Mouse (Mus musculus) neural tube, embryonic 10.5 days (tissue): ENCODE measurements around the gene Capza2.

Experiments
- DNase-seq: peaks from one replicate; pipeline ENCODE4 v3.0.0-alpha.2; 2017; ENCODE audit warnings: low spot score; ENCODE audit errors: extremely low spot score

Capza2 gene

GRCm38 (mm10) chr6:17635615-17636284 lies at the start of gene Capza2:
Gene Capza2 (plus strand): TSS chr6:17636234.
- DNase-seq, result no peak

DNA sequence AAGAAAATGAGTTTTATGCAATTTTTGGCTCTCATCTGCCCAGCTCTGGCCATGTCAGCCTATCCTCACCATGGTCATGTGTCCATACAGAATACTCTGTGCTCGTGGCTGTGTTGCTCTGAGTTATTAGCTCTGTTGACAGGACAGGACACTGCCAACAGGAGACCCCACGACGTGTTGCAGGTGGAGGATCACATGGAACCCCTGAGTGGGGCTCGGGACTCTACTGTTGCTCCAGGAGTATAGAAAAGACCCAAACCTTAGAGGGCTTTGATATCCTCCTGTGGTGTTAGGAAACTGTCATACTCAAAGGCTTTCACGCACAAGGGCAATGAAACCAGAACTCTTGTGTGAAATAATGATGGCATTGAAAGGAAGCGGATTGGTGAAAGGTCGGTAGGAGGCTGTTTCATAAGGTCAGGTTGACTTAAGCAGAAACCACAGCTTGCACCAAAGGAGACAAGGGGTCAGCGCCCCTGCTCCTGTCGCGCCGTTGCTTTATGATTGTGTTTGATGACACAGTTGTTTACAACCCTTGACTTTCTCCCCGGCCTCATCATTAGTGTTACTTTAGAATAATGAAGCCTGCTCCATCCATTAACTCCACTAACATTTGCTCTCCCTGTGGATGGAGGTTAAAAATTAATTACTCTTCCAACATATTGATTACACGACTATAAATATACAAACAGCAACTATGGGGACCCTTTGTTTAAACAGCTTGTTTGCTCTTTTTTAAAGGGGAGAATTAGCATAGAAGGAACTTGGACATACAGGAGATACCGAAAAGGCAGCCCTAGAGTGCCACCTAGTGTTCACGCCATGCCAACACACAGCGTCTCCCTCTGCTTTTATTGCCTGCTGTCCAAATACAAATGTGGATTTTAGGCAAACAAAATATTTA lies 46.7 kb upstream of the Capza2 start:
- DNase-seq, result peak; percentile 73

DNA sequence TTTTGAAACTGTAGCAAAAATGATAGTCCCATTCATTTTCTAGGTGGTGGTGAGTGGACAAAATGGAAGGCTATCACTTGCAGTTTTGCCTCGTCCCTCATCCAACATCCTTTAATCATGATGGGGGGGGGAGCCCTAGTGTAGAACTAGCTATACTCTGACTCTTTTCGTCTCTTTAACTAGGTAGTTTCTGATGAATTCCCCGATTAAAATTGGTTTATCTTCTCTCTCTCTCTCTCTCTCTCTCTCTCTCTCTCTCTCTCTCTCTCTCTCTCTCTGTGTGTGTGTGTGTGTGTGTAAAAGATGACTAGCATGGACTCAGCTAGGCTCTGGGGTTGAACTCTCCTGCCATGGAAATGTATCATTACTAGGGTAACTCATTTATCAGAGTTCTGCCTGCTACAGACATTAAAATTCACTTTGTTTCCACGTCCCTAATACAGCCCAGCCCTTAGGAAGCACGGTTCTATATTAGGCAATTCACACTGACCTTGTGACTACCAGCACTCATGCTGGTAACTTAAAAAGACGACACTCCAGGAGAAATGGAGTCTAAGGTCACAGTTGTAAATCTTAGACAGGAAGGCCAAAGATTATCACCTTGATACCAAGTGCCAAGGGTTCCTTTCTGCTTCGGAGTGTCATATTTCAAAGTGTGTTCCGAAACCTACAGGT lies 45.9 kb upstream of the Capza2 start:
- DNase-seq, result no peak

DNA sequence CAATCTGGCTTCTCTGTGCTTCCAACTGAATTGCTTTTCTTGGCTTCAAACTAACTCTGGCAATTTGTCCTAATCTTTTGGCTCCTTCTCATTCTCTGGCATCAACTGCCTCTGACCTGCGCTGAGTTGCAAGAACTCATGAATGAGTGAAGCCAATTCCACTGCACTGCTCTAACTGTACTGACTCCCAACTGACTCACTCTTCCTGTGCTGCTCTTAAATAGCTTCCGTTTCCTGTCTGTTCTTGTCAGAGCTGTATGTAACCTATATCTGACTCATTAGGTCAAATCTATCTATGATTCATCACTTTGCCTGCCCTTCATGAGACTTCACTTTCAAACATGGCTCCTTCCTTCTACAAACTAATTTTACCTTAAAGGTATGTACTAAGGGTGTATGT lies 42.1 kb upstream of the Capza2 start:
- DNase-seq, result no peak

DNA sequence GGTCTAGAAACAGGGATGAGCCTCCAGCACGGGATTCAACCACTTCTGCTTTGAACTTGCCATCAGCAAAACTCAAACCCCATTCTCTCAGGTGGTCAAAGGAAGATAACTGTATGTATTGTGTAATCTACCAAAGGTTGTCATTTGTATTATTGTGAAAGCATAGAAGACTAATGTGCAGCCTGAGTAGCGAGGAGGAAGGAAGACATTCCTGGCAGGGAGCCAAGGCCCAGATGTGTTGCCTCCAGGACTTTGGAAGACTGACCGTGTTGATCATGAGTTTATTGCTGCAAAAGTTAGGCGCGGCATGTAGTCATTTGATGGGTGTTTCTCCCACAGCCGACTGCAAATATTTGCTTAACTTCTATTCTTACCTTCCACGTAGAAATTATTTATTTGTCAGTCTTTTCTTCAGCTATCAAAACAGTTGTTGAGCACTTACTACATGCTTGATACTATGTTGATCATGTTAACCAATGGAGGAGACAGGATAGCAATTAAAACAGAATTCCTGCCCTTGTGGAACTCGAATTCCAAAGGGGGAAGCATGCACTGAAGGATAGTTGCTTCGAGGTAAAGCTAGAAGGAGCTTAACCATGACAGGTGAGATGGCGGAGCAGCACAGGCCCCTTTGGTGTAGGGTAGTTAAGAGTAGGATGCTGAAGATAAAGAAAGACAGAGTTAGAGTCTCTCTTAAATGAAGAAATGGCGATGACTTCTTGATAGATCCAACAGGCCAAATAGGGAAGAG lies 40.1 kb upstream of the Capza2 start:
- DNase-seq, result no peak

DNA sequence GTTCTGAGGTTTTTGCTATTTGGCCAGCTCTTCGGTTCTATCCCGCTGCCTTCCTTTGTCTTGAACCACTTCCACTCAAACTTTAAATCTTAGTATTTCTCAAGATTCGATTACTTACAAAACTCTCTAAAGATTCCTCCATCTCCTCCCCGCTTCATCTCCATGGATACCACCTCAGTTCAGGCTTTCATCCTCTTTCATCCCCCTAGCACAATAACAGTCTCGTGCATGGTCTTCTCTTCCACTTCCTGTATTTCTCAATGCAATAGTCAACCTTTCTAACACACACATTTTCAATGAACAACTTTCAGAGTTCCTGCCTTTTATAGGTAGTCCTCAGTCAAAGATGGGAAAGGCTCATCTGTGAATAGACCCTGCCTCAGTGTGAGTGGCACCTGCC lies 36.7 kb upstream of the Capza2 start:
- no peak for DNase-seq

DNA sequence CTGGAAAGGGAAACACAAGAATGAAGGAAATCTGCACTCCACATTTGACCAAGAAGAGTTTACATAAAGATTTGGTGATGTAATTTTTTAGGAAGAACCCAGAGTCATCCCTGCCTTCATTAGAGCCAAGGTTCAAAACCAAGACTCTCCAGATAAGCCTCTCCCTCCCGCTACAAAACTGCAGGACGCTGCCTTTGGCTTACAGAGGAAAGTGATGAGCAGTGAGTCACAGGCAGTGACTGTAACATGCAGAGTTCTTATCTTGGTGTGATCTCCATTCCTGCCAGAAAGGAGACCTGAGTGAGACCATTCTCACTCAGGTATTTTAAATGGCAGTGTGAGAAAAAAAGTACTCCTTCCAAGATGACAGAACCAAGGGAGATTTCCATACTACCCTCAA lies 34.5 kb upstream of the Capza2 start:
- DNase-seq, result no peak

GRCm38 (mm10) chr6:17606915-17607314 lies 29.1 kb upstream of the Capza2 start:
- DNase-seq, result no peak

- no peak for DNase-seq
Measured at GRCm38 (mm10) chr6:17611352-17612010, 24.6 kb upstream of the Capza2 start.

DNA sequence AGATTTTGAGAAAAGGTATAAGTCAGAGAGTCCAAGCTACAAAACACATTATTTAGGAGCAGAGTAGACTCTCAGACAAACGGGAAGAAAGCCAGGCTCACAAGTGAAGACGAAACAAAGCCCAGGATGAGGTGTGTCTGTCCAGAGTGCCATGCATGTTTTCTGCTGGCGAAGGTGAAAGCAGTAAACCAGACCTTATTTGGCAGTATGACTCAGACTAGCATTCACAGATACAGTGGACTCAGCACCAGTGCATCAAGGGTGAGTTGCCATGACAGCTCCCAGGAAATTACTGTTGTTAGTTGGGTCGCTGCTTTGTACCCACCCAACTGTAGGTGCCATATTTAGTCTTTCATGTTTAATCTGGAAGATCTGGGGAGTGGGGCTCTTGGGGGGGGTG lies 23.4 kb upstream of the Capza2 start:
- DNase-seq, result no peak

DNA sequence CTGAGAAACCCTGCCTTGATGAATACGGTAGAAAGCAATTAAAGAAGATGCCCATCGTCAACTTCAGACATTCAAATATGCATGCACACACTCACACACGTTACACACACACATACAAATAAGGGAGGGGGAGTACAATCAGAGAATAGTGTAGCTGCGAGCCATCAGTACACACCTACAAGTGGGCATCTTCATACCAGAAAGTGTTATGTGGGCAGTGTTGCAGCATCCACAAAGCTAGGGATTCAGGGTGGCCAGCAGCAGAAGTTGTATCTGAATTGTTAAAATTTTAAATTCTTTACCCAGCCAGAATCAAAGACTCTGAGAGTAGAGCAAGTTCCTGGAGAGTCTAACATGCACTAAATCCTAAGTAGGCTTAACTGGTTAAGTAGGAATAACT lies 15.2 kb upstream of the Capza2 start:
- no peak for DNase-seq

GRCm38 (mm10) chr6:17621436-17621835 lies 14.6 kb upstream of the Capza2 start:
- no peak for DNase-seq

GRCm38 (mm10) chr6:17628701-17629455 lies 7.2 kb upstream of the Capza2 start:
- DNase-seq, result no peak

DNA sequence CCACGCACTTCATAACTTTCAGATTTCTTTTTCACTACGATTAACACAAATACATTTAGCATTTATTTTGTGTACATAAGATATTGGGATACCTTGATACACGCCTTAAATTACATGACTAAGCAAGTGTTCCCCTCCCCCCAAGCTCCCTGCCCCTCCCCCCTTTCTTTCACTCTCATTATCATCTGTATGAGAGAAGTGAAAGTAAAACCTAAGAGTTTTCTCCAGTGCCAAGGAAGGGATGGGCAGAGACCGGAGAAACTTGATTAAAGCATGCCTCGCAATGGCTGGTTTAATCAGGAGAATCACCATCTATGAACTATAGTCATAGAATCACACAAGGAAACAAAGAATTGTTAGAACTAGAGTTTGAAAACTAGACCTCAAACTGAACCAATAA lies 6.3 kb upstream of the Capza2 start:
- no peak for DNase-seq

- no peak for DNase-seq
Measured at GRCm38 (mm10) chr6:17631611-17632010, 4.4 kb upstream of the Capza2 start.

GRCm38 (mm10) chr6:17633819-17634218 lies 2.2 kb upstream of the Capza2 start:
- DNase-seq, result no peak

GRCm38 (mm10) chr6:17634992-17635391 lies 1.0 kb upstream of the Capza2 start:
- DNase-seq, result no peak

GRCm38 (mm10) chr6:17636764-17637170 lies 733 bp downstream of the Capza2 start:
- DNase-seq, result peak; percentile 92

GRCm38 (mm10) chr6:17637205-17638203 lies 1.5 kb downstream of the Capza2 start:
- DNase-seq, result peak; percentile 41
